Mouse (Mus musculus) stomach, postnatal 0 days (tissue): ENCODE results near the gene Gm49320.

Source experiments
- CTCF ChIP-seq: IDR thresholded peaks from 2 replicates; pipeline ENCODE4 v1.5.1; 2016; ENCODE audit warnings: antibody characterized with exemption, low read depth, mild to moderate bottlenecking, moderate library complexity
- EP300 ChIP-seq: optimal IDR thresholded peaks from 2 replicates; pipeline ENCODE3; 2016; ENCODE audit warnings: antibody characterized with exemption

DNA sequence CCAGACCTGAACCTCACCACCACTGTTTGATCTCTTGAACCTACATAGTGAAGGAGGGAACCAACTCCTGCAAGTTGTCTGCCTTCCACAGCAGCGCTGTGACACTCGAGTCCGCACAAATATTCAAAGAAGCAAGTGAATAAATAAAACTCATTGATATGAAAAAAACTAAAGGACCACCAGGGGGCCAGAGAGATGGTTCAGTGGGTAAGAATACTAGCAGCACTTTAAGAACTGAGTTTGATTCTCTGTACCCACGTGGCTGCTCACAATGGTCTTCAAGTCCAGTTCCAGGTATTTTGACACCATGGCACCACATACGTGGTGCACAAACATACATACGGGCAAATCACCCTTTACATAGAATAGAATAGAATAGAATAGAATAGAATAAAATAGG, 27.6 kb upstream of the Gm49320 start:
- no peak for TF ChIP-seq EP300
- peak; percentile 29 for TF ChIP-seq CTCF
